Mouse (Mus musculus): ENCODE results near the gene Ifitm5. TPM values are rescaled to one million over a fixed set of nuclear protein-coding genes. Genes with fewer than 3 reads are reported as not detected.

Gene Ifitm5
- polyA plus RNA-seq, 1 experiment = not detected

GRCm38 (mm10) chr7:140914031-140914690, 35.9 kb downstream of the Ifitm5 start:
- Histone ChIP-seq H3K27me3 (ENCODE audit: control insufficient read depth, insufficient read depth, low read length) (no peaks in the 10 kb centered on the region), H3K4me3 (replicated peaks; ENCODE audit: insufficient read depth, low read depth, low read length) (no peak overlapping the region), H3K4me1 (ENCODE audit: control insufficient read depth, insufficient read depth, low read length) (no peaks in the 10 kb centered on the region), H3K27ac (ENCODE audit: insufficient read depth, low read length) (no peak overlapping the region)
- DNase-seq = no peak
- WGBS = 88% methylated on average over 8 of the region's 8 CpGs
- TF ChIP-seq POLR2A (IDR thresholded peaks at IDR 0.05; ENCODE audit: borderline replicate concordance, insufficient read depth, low read length) (no peak), CTCF (IDR thresholded peaks at IDR 0.05; ENCODE audit: borderline replicate concordance, insufficient read depth, low read depth, low read length) (no peak)

GRCm38 (mm10) chr7:140912846-140913482, 37.1 kb downstream of the Ifitm5 start:
- no peak for TF ChIP-seq CTCF (IDR thresholded peaks at IDR 0.05; ENCODE audit: borderline replicate concordance, insufficient read depth, low read depth, low read length)
- TF ChIP-seq POLR2A (IDR thresholded peaks at IDR 0.05; ENCODE audit: borderline replicate concordance, insufficient read depth, low read length) = no peak
- 0 out of 2 replicates have a peak, but pooled peaks cover 2% of the 10 kb centered on the region for H3K4me1 ChIP-seq (ENCODE audit: control insufficient read depth, insufficient read depth, low read length)
- WGBS = 76% methylated on average over 5 of the region's 5 CpGs
- H3K27me3 ChIP-seq (ENCODE audit: control insufficient read depth, insufficient read depth, low read length) = no peaks in the 10 kb centered on the region
- H3K27ac ChIP-seq (ENCODE audit: insufficient read depth, low read length) = no peak overlapping the region
- DNase-seq = no peak
- H3K4me3 ChIP-seq (replicated peaks; ENCODE audit: insufficient read depth, low read depth, low read length) = no peak overlapping the region

GRCm38 (mm10) chr7:140912293-140912692, 37.8 kb downstream of the Ifitm5 start:
- H3K27me3 ChIP-seq (ENCODE audit: control insufficient read depth, insufficient read depth, low read length) = no peaks in the 10 kb centered on the region
- TF ChIP-seq POLR2A (IDR thresholded peaks at IDR 0.05; ENCODE audit: borderline replicate concordance, insufficient read depth, low read length) (no peak), CTCF (IDR thresholded peaks at IDR 0.05; ENCODE audit: borderline replicate concordance, insufficient read depth, low read depth, low read length) (no peak)
- H3K27ac ChIP-seq (ENCODE audit: insufficient read depth, low read length) = no peak overlapping the region
- 0 out of 2 replicates have a peak, but pooled peaks cover 2% of the 10 kb centered on the region for H3K4me1 ChIP-seq (ENCODE audit: control insufficient read depth, insufficient read depth, low read length)
- 60% methylated on average over 3 of the region's 3 CpGs for WGBS
- no peak for DNase-seq
- no peak overlapping the region for H3K4me3 ChIP-seq (replicated peaks; ENCODE audit: insufficient read depth, low read depth, low read length)

- DNase-seq = peak; percentile 63 to 76
- 2% methylated on average over 19 of the region's 19 CpGs for WGBS
- TF ChIP-seq POLR2A (IDR thresholded peaks at IDR 0.05; ENCODE audit: borderline replicate concordance, insufficient read depth, low read length) (no peak), CTCF (IDR thresholded peaks at IDR 0.05; ENCODE audit: borderline replicate concordance, insufficient read depth, low read depth, low read length) (peak; percentile 83)
- Histone ChIP-seq H3K4me3 (replicated peaks; ENCODE audit: insufficient read depth, low read depth, low read length) (peak overlapping the region; percentile 48), H3K27me3 (ENCODE audit: control insufficient read depth, insufficient read depth, low read length) (no peaks in the 10 kb centered on the region), H3K27ac (ENCODE audit: insufficient read depth, low read length) (no peak overlapping the region), H3K4me1 (ENCODE audit: control insufficient read depth, insufficient read depth, low read length) (0 out of 2 replicates have a peak, but pooled peaks cover 2% of the 10 kb centered on the region)
Measured at GRCm38 (mm10) chr7:140908634-140909107, 41.4 kb downstream of the Ifitm5 start.

GRCm38 (mm10) chr7:140908181-140908580, 41.9 kb downstream of the Ifitm5 start:
- no peaks in the 10 kb centered on the region for H3K27me3 ChIP-seq (ENCODE audit: control insufficient read depth, insufficient read depth, low read length)
- 0 out of 2 replicates have a peak, but pooled peaks cover 2% of the 10 kb centered on the region for H3K4me1 ChIP-seq (ENCODE audit: control insufficient read depth, insufficient read depth, low read length)
- 61% methylated on average over 7 of the region's 7 CpGs for WGBS
- no peak overlapping the region for H3K27ac ChIP-seq (ENCODE audit: insufficient read depth, low read length)
- H3K4me3 ChIP-seq (replicated peaks; ENCODE audit: insufficient read depth, low read depth, low read length) = no peak overlapping the region
- DNase-seq = no peak
- TF ChIP-seq POLR2A (IDR thresholded peaks at IDR 0.05; ENCODE audit: borderline replicate concordance, insufficient read depth, low read length) (no peak), CTCF (IDR thresholded peaks at IDR 0.05; ENCODE audit: borderline replicate concordance, insufficient read depth, low read depth, low read length) (no peak)

- H3K4me1 ChIP-seq (ENCODE audit: control insufficient read depth, insufficient read depth, low read length) = 0 out of 2 replicates have a peak, but pooled peaks cover 2% of the 10 kb centered on the region
- no peak overlapping the region for H3K27ac ChIP-seq (ENCODE audit: insufficient read depth, low read length)
- no peaks in the 10 kb centered on the region for H3K27me3 ChIP-seq (ENCODE audit: control insufficient read depth, insufficient read depth, low read length)
- DNase-seq = no peak
- 86% methylated on average over 7 of the region's 7 CpGs for WGBS
- TF ChIP-seq POLR2A (IDR thresholded peaks at IDR 0.05; ENCODE audit: borderline replicate concordance, insufficient read depth, low read length) (no peak), CTCF (IDR thresholded peaks at IDR 0.05; ENCODE audit: borderline replicate concordance, insufficient read depth, low read depth, low read length) (no peak)
- H3K4me3 ChIP-seq (replicated peaks; ENCODE audit: insufficient read depth, low read depth, low read length) = no peak overlapping the region
Measured at GRCm38 (mm10) chr7:140907697-140908096, 42.4 kb downstream of the Ifitm5 start.

- Histone ChIP-seq H3K27ac (ENCODE audit: insufficient read depth, low read length) (no peak overlapping the region), H3K4me3 (replicated peaks; ENCODE audit: insufficient read depth, low read depth, low read length) (no peak overlapping the region), H3K4me1 (ENCODE audit: control insufficient read depth, insufficient read depth, low read length) (0 out of 2 replicates have a peak, but pooled peaks cover 2% of the 10 kb centered on the region), H3K27me3 (ENCODE audit: control insufficient read depth, insufficient read depth, low read length) (no peaks in the 10 kb centered on the region)
- no peak for DNase-seq
- TF ChIP-seq CTCF (IDR thresholded peaks at IDR 0.05; ENCODE audit: borderline replicate concordance, insufficient read depth, low read depth, low read length) (no peak), POLR2A (IDR thresholded peaks at IDR 0.05; ENCODE audit: borderline replicate concordance, insufficient read depth, low read length) (no peak)
- 84% methylated on average over 13 of the region's 13 CpGs for WGBS
Measured at GRCm38 (mm10) chr7:140907131-140907530, 43.0 kb downstream of the Ifitm5 start.
